Mouse (Mus musculus) midbrain, embryonic 15.5 days (tissue): ENCODE results near the gene Arhgap28. TPM values are rescaled to one million over a fixed set of nuclear protein-coding genes. Genes with fewer than 3 reads are reported as not detected.

ENCODE experiments used
- ATAC-seq: fragments of 200-750 bp; cut with Nextera tagmentation; replicated peaks from 2 replicates; pipeline ENCODE4 v1.8.0; 2017; ENCODE audit warnings: moderate TSS enrichment
- H3K27ac ChIP-seq: fragments of 300-500 bp; sonication (generic); 2 replicates; pipeline ENCODE4 v1.5.1; 2015; ENCODE audit warnings: mild to moderate bottlenecking, inconsistent platforms
- H3K27me3 ChIP-seq: fragments of 300-500 bp; sonication (generic); replicated peaks from 2 replicates; pipeline ENCODE4 v1.6.1; 2015; ENCODE audit warnings: inconsistent platforms
- H3K36me3 ChIP-seq: fragments of 300-500 bp; sonication (generic); replicated peaks from 2 replicates; pipeline ENCODE4 v1.6.1; 2015; ENCODE audit warnings: inconsistent platforms
- H3K4me1 ChIP-seq: fragments of 300-500 bp; sonication (generic); 2 replicates; pipeline ENCODE4 v1.6.1; 2015; ENCODE audit warnings: inconsistent platforms
- H3K4me2 ChIP-seq: fragments of 300-500 bp; sonication (generic); 2 replicates; pipeline ENCODE4 v1.6.1; 2015; ENCODE audit warnings: inconsistent platforms, mild to moderate bottlenecking, moderate library complexity
- H3K4me3 ChIP-seq: fragments of 300-500 bp; sonication (generic); 2 replicates; pipeline ENCODE4 v1.5.1; 2015; ENCODE audit warnings: mild to moderate bottlenecking, inconsistent platforms
- H3K9ac ChIP-seq: fragments of 300-500 bp; sonication (generic); 2 replicates; pipeline ENCODE4 v1.6.1; 2015; ENCODE audit warnings: mild to moderate bottlenecking, inconsistent platforms
- H3K9me3 ChIP-seq: fragments of 300-500 bp; sonication (generic); 2 replicates; pipeline ENCODE4 v1.6.1; 2016; ENCODE audit warnings: inconsistent platforms
- WGBS: fragments of 180-500 bp; shearing (Covaris S2); methylation state at CpG from one replicate; pipeline ENCODE4 v1.1.7; 2015; ENCODE audit warnings: mixed read lengths; 5-methylcytosine and 5-hydroxymethylcytosine counted together
- polyA plus RNA-seq: library from polyadenylated mRNA; unstranded; fragments of >200 nt; fragmentation: Nextera tagmentation; extraction: Ambion mirVana; gene quantifications from 2 replicates; pipeline ENCODE4 v1.2.1, GENCODE M21; 2015

The Arhgap28 gene
- polyA plus RNA-seq, 1 experiment from 2014 or later = 7.3 TPM

GRCm38 (mm10) chr17:67950523-67951213 is 53.3 kb downstream of the Arhgap28 start:
- 68% methylated on average over 11 of the region's 11 CpGs for WGBS
- Histone ChIP-seq H3K36me3 (no peaks in the 10 kb centered on the region), H3K9me3 (no peaks in the 10 kb centered on the region), H3K4me3 (no peak overlapping the region), H3K4me2 (no peak overlapping the region), H3K27ac (no peak overlapping the region), H3K27me3 (no peaks in the 10 kb centered on the region), H3K9ac (no peak overlapping the region), H3K4me1 (no peaks in the 10 kb centered on the region)
- no peak for ATAC-seq

GRCm38 (mm10) chr17:67948601-67949000 is 55.3 kb downstream of the Arhgap28 start:
- WGBS = 87% methylated on average over 5 of the region's 5 CpGs
- ATAC-seq = no peak
- H3K36me3 ChIP-seq = no peaks in the 10 kb centered on the region
- H3K4me1 ChIP-seq = no peaks in the 10 kb centered on the region
- H3K27me3 ChIP-seq = no peaks in the 10 kb centered on the region
- no peak overlapping the region for H3K4me3 ChIP-seq
- no peak overlapping the region for H3K4me2 ChIP-seq
- H3K9me3 ChIP-seq = no peaks in the 10 kb centered on the region
- H3K27ac ChIP-seq = no peak overlapping the region
- no peak overlapping the region for H3K9ac ChIP-seq

- no peak for ATAC-seq
- Histone ChIP-seq H3K4me2 (no peak overlapping the region), H3K4me3 (no peak overlapping the region), H3K9ac (no peak overlapping the region), H3K4me1 (no peaks in the 10 kb centered on the region), H3K27ac (no peak overlapping the region), H3K27me3 (no peaks in the 10 kb centered on the region), H3K36me3 (no peaks in the 10 kb centered on the region), H3K9me3 (no peaks in the 10 kb centered on the region)
- 62% methylated on average over 7 of the region's 7 CpGs for WGBS
These were observed 58.5 kb downstream of the Arhgap28 start for GRCm38 (mm10) chr17:67945453-67945852.

GRCm38 (mm10) chr17:67944256-67944655 is 59.7 kb downstream of the Arhgap28 start:
- 80% methylated on average over 7 of the region's 7 CpGs for WGBS
- Histone ChIP-seq H3K9ac (no peak overlapping the region), H3K4me3 (no peak overlapping the region), H3K4me1 (no peaks in the 10 kb centered on the region), H3K9me3 (no peaks in the 10 kb centered on the region), H3K27ac (no peak overlapping the region), H3K27me3 (no peaks in the 10 kb centered on the region), H3K4me2 (no peak overlapping the region), H3K36me3 (no peaks in the 10 kb centered on the region)
- ATAC-seq = no peak

GRCm38 (mm10) chr17:67941026-67941425 is 62.9 kb downstream of the Arhgap28 start:
- 90% methylated on average over 6 of the region's 6 CpGs for WGBS
- H3K4me2 ChIP-seq = no peak overlapping the region
- no peaks in the 10 kb centered on the region for H3K27me3 ChIP-seq
- no peaks in the 10 kb centered on the region for H3K9me3 ChIP-seq
- H3K9ac ChIP-seq = no peak overlapping the region
- H3K4me3 ChIP-seq = no peak overlapping the region
- H3K27ac ChIP-seq = no peak overlapping the region
- no peaks in the 10 kb centered on the region for H3K4me1 ChIP-seq
- no peak for ATAC-seq
- no peaks in the 10 kb centered on the region for H3K36me3 ChIP-seq

GRCm38 (mm10) chr17:67937050-67937449 is 66.9 kb downstream of the Arhgap28 start:
- H3K4me3 ChIP-seq = no peak overlapping the region
- no peak for ATAC-seq

GRCm38 (mm10) chr17:67935556-67935955 is 68.4 kb downstream of the Arhgap28 start:
- Histone ChIP-seq H3K9ac (no peak overlapping the region), H3K4me1 (no peaks in the 10 kb centered on the region), H3K27ac (no peak overlapping the region), H3K9me3 (no peaks in the 10 kb centered on the region), H3K4me3 (no peak overlapping the region), H3K36me3 (no peaks in the 10 kb centered on the region), H3K4me2 (no peak overlapping the region), H3K27me3 (no peaks in the 10 kb centered on the region)
- WGBS = 83% methylated on average over 4 of the region's 4 CpGs
- no peak for ATAC-seq

More at GRCm38 (mm10) chr17:67937050-67937449, 66.9 kb downstream of the Arhgap28 start:
- H3K9me3 ChIP-seq = no peaks in the 10 kb centered on the region
- 97% methylated on average over 3 of the region's 3 CpGs for WGBS
- no peak overlapping the region for H3K9ac ChIP-seq
- no peaks in the 10 kb centered on the region for H3K36me3 ChIP-seq
- no peaks in the 10 kb centered on the region for H3K4me1 ChIP-seq
- no peaks in the 10 kb centered on the region for H3K27me3 ChIP-seq
- H3K4me2 ChIP-seq = no peak overlapping the region
- no peak overlapping the region for H3K27ac ChIP-seq

- H3K27ac ChIP-seq = no peak overlapping the region
- no peaks in the 10 kb centered on the region for H3K27me3 ChIP-seq
- H3K4me1 ChIP-seq = no peaks in the 10 kb centered on the region
- 88% methylated on average over 6 of the region's 6 CpGs for WGBS
- no peaks in the 10 kb centered on the region for H3K36me3 ChIP-seq
- ATAC-seq = no peak
- H3K9me3 ChIP-seq = no peaks in the 10 kb centered on the region
- H3K4me2 ChIP-seq = no peak overlapping the region
- no peak overlapping the region for H3K4me3 ChIP-seq
- H3K9ac ChIP-seq = no peak overlapping the region
These were observed 72.5 kb downstream of the Arhgap28 start for GRCm38 (mm10) chr17:67931396-67931795.

- H3K4me2 ChIP-seq = no peak overlapping the region
- 91% methylated on average over 3 of the region's 3 CpGs for WGBS
- no peaks in the 10 kb centered on the region for H3K36me3 ChIP-seq
- H3K27ac ChIP-seq = no peak overlapping the region
- no peaks in the 10 kb centered on the region for H3K4me1 ChIP-seq
- no peaks in the 10 kb centered on the region for H3K27me3 ChIP-seq
- no peak overlapping the region for H3K9ac ChIP-seq
- no peak overlapping the region for H3K4me3 ChIP-seq
- H3K9me3 ChIP-seq = no peaks in the 10 kb centered on the region
- no peak for ATAC-seq
These were observed 73.0 kb downstream of the Arhgap28 start for GRCm38 (mm10) chr17:67930957-67931356.

- no peak overlapping the region for H3K27ac ChIP-seq
- H3K4me1 ChIP-seq = no peaks in the 10 kb centered on the region
- no peaks in the 10 kb centered on the region for H3K36me3 ChIP-seq
- no peak overlapping the region for H3K9ac ChIP-seq
- WGBS = 92% methylated on average over 3 of the region's 3 CpGs
- H3K4me3 ChIP-seq = no peak overlapping the region
- H3K4me2 ChIP-seq = no peak overlapping the region
- no peak for ATAC-seq
- H3K9me3 ChIP-seq = no peaks in the 10 kb centered on the region
- no peaks in the 10 kb centered on the region for H3K27me3 ChIP-seq
These were observed 73.5 kb downstream of the Arhgap28 start for GRCm38 (mm10) chr17:67930467-67930866.

GRCm38 (mm10) chr17:67928280-67928679 is 75.6 kb downstream of the Arhgap28 start:
- WGBS = 88% methylated on average over 6 of the region's 6 CpGs
- H3K4me2 ChIP-seq = no peak overlapping the region
- no peak overlapping the region for H3K9ac ChIP-seq
- no peak overlapping the region for H3K4me3 ChIP-seq
- no peaks in the 10 kb centered on the region for H3K9me3 ChIP-seq
- no peaks in the 10 kb centered on the region for H3K27me3 ChIP-seq
- H3K27ac ChIP-seq = no peak overlapping the region
- H3K4me1 ChIP-seq = no peaks in the 10 kb centered on the region
- ATAC-seq = no peak
- H3K36me3 ChIP-seq = no peaks in the 10 kb centered on the region

- 93% methylated on average over 8 of the region's 8 CpGs for WGBS
- Histone ChIP-seq H3K4me3 (no peak overlapping the region), H3K27me3 (no peaks in the 10 kb centered on the region), H3K9me3 (no peaks in the 10 kb centered on the region), H3K4me2 (no peak overlapping the region), H3K9ac (no peak overlapping the region), H3K36me3 (no peaks in the 10 kb centered on the region), H3K4me1 (no peaks in the 10 kb centered on the region), H3K27ac (no peak overlapping the region)
- no peak for ATAC-seq
These were observed 76.1 kb downstream of the Arhgap28 start for GRCm38 (mm10) chr17:67927864-67928263.

- no peak for ATAC-seq
- Histone ChIP-seq H3K27ac (no peak overlapping the region), H3K9ac (no peak overlapping the region), H3K36me3 (no peaks in the 10 kb centered on the region), H3K9me3 (no peaks in the 10 kb centered on the region), H3K4me3 (no peak overlapping the region), H3K4me2 (no peak overlapping the region), H3K4me1 (no peaks in the 10 kb centered on the region), H3K27me3 (no peaks in the 10 kb centered on the region)
- 84% methylated on average over 7 of the region's 7 CpGs for WGBS
These were observed 84.0 kb downstream of the Arhgap28 start for GRCm38 (mm10) chr17:67919959-67920358.
